Mouse (Mus musculus) heart, adult 18-20 months (tissue): ENCODE data around the gene Gm37240. TPM values are rescaled to one million over a fixed set of nuclear protein-coding genes. Genes with fewer than 3 reads are reported as not detected.

ENCODE experiments used
- DNase-seq, 2 experiments: peaks; one replicate each; pipeline ENCODE4 v3.0.0; 2021 to 2022; ENCODE audit warnings: mixed read lengths in 1 of 2
- total RNA-seq, 2 experiments: library from RNA; stranded (reverse); gene quantifications; 2 replicates each; pipeline ENCODE4 v1.2.3; 2021

The Gm37240 gene
- total RNA-seq, 2 experiments from 2014 or later, result 30.0 to 39.3 TPM

DNA sequence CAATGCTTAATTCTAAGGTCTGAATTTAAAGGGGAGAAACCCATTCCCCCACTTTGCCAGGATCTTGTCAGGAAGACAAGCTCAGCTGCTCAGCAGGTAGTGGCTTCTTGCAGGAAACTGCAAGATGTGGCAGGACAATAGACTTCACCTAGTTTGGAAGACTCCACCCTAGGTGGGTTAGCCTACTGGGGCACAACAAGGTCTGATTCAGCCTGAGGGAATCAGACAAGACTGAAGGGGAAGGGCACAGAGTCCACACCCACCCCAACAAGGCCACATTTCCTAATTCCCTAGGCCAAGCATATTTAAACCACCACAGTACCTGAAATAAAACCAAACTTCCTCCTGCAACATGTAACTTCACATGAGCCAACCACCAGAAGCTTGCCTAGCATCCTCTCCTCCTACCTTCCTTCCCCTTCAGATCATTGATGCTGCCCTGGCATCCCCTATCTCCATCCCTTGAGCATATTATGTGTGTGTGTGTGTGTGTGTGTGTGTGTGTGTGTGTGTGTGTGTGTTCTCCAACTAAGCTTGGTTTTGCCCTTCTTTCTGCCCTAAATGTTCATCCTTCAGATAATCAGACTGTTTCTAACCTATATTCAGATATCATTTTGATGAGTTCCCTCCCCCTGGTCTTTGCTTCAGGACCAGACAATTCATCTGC lies 489.4 kb downstream of the Gm37240 start:
- no peak for DNase-seq

GRCm38 (mm10) chr3:85393395-85393794 lies 493.9 kb downstream of the Gm37240 start:
- DNase-seq, result no peak

GRCm38 (mm10) chr3:85391756-85392155 lies 495.6 kb downstream of the Gm37240 start:
- DNase-seq, result no peak

DNA sequence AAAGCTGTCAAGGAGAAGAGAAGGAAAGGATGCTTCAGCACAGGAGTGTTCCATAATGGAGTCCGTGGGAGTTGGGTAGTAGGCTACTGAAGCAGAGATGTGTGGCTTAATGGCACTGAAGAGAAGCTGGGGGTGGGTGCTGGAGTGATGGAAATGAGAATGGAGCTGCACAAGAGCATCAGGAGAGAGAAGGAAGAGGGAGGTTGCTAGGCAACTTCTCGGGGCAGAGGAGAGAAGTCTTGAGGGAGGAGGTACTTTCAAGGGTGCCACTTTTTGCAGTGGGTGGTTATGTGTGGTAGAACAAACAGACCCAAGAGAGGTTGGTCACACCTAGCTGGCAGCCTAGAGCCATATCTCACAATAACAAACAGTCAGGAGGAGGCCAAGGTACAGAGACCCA lies 496.2 kb downstream of the Gm37240 start:
- no peak for DNase-seq

DNA sequence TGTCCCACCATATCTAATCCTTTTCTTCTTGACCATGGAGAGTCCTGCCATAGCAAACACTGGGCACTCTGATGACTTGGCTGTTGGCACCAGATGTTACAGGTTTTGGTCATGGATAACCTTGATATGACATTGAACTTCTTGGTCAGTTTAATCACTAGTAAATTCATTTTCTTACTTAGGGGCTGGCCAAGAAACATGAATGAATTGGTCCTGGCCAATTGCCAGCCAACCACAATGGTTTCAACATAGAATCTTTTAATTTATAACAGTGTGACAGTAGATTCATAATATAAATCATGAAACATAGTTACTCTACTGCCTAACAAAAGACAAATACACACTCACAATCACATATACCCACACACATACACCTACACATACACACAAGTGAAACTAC lies 501.9 kb downstream of the Gm37240 start:
- DNase-seq, result no peak

GRCm38 (mm10) chr3:85383330-85383729 lies 504.0 kb downstream of the Gm37240 start:
- DNase-seq, result no peak

DNA sequence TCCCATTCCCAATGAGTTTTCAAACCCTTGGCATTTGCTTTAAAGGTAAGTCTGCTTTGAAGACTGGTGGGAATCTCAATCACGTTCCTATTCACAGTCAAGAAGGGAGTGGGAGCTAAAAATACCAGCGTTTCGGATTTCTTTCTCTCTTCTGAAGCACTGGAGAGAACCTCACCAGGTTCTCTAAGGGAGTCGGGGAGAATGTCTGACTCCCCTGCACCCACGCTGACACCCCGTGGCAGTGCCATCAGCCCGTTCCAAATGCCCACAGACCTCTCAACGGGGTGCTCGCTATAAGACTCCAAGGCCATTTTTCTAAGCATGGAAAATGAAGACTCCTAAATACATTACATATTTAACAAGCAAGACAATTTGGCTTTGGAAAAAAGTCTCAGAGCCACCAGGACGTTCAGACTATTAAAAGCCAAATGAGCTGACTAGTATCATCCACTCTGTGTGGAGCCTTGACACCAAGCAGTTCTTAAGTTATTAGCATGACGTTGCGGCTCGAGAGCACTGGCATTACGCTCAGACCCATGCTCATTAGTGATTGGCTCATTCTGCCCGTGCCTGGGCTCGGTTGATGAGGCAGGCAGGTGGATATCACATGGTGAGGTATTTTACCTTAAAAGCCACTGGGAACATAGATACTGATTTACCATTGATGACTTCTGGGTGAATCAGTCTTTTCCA lies 508.5 kb downstream of the Gm37240 start:
- no peak for DNase-seq

GRCm38 (mm10) chr3:85377946-85378702 lies 509.2 kb downstream of the Gm37240 start:
- DNase-seq, result peak; percentile 65 to 66

- no peak for DNase-seq
These were observed 509.8 kb downstream of the Gm37240 start for GRCm38 (mm10) chr3:85377505-85377904.

DNA sequence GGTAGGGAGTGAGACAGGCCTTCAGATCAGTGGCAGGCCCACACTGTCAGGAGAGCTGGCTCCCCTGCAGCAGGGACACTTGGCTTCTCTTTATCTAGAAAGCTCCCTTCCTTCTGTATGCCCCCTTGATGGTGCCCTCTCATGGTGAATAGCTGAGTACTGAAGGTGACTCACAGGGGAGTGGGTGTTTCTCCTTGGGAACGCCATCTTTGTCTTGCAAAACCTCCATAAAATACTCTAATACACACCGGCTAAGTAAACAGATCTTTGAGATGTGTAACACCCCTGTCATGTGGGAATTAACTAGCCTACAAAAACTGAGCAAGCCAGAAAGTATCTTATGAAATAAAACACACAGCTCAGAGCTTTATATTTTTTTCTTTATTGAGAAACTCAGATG lies 510.8 kb downstream of the Gm37240 start:
- no peak for DNase-seq

DNA sequence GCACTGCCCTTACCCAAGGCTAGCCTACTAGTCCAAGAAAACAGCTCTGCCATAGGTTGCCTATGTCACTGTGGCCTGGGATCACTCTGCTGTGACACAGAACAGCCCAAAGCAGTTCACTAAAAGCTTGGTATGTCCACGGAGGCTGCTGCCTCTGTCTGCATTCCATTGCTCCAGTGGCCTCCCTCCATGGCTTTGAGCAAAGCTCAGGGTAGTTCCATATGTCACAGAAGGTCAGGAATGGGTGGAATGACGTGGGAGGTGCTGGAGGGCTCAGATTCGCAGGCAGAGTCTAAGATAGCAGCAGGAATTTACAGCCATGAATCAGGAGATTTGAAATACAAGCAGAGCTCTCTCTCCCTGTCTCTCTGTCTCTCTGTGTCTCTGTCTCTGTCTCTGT lies 514.3 kb downstream of the Gm37240 start:
- peak in 1 of 2 experiments; percentile 6 for DNase-seq

GRCm38 (mm10) chr3:85369847-85370246 lies 517.5 kb downstream of the Gm37240 start:
- no peak for DNase-seq

DNA sequence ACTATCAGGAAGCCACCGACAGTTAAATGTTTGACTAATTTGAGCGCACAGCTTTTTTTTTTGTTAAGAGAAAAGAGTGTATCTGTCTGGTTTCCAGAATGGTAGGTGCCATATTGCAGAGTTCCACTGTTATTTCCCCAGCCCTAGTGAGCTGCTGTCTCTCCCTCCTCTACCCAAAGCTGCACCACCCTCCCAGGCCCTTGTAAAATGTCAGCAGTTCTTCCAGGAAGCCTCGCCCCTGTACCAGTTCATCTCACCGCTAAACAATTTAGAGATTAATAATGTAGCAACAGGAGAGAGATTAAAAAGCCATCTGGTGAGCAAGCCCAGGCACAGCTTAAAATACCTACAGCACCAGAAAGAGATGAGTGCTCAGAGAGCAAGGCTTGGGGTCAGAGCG lies 518.2 kb downstream of the Gm37240 start:
- peak; percentile 37 to 46 for DNase-seq

DNA sequence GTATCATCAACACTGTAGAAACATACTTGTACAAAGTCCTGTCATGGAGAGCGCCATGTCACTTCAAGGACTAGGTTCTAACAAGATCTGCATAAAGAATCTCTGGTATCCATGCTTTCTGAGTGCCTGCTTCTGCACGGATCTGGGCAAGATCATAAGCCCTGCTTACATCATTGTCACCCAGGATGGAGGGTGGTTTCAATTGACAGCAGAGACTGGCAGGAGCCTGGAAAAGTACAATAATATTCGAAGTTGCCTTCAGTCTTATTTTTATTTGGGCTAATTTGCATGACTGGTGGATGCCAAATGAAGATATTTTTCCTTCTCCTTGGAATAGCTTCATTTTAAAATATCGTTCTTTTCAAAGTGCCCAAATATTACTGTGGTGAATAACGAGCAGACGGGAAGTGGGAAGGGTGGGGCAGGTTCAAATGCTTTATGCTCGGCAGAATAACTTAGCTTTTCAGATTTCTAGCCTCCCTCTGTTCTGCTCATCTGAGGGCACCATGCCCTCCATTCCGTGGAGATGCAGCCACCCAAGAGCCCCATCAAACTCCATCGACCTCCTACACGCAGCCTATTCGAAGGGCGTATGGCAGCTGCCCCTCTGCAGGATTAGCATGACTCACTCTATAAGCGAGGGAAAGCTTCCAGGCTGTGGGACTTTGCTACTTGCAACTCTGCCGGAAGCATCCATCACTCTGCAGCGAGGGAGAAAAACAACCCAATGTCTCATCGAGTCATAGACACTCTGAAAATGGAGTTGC lies 518.8 kb downstream of the Gm37240 start:
- DNase-seq, result no peak

DNA sequence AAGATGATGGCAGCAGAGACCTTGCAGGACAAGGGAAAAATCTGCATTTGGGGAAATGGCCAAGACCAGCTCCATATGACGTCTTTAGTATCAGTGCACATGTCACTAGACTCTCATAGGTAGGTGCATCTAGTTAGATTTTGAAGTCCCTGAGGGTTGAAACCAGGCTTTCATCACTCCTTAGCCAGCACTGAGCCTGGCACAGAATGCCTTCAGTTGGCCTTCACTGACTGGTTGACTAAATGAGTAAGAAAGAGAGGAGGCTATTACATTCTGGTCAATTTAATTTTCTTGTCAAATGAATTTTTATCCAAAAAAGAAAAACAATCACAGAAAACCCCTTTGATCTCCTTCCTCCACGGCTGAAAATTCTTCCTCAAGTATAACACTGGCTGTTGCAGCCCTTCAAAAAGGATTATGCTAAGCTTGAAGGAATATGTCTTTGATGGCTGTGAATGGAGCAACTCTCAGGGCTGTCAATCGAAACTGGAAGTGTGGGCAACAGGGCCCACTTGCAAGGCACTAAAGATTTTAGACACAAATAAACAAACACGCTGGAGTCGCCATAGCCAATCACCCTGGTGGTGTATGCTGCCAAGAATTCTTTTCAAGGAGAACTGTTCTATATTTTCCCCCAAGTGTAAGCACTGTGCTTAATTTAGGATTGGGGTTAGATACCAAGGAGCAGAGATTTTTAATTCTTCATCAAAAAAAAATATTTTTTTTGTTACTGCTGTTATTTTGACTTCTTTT lies 522.6 kb downstream of the Gm37240 start:
- DNase-seq, result peak in 1 of 2 experiments; percentile 21

DNA sequence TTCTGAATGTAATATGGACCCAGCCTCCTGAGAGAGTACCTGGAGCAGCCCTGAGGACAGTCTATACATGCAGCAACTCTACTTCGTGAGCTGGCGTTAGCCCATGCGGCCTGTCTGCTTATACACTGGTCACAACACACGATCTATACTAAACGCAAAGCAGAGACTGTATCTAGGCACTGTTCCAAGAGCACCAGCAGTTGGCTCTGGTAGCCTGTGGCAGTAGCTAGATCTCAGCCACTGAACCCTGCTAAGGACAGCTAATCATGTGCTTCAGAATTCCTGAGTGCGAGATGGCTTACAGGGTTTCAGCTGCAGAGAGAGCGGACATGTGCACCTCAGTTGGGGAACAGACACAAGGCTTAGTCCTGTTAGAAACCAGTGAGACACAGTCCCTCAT lies 524.4 kb downstream of the Gm37240 start:
- peak; percentile 45 to 46 for DNase-seq

DNA sequence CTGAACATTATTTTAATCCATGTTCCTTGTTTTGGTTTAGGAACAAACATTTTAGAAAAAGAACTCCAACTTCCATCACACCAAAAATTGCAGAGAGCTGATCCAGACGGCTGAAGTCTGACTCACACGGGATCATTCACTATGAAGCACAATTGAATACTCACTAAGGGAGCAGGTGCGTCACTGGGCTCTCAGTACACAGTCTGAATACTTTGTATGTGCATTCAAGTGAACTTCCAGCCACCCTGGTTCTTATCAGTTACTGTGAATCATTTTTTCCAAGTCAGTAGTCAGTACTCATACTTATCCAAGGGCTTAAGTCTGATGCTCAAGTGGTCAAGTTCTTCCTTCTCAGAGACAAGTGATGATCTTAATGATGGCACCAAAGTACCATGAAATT lies 530.9 kb downstream of the Gm37240 start:
- no peak for DNase-seq

DNA sequence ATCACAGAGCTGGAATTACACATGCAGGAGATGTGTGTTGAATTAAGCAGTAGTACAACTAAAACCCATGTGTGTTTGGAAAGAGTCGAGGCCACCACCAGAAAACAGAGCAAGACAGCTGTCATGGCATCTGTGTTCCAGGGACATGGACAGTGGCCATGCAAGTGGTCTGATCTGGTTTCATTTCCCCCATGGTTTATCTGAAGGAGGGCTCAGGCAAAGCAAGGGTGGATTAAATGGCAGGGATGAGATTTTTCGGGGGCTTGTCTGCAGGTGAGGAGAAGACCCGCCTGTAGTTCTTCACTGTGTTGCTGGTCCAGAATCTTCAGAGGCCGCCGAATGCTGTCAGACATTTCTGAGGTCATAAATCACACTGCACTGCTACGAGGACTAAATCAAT lies 539.3 kb downstream of the Gm37240 start:
- no peak for DNase-seq

GRCm38 (mm10) chr3:85341103-85341860 lies 546.0 kb downstream of the Gm37240 start:
- DNase-seq, result peak in 1 of 2 experiments; percentile 22

- DNase-seq, result no peak
These were observed 546.8 kb downstream of the Gm37240 start for GRCm38 (mm10) chr3:85340491-85340890.

GRCm38 (mm10) chr3:85339926-85340325 lies 547.4 kb downstream of the Gm37240 start:
- no peak for DNase-seq
